Mouse (Mus musculus) kidney, adult 2 months (tissue): ENCODE measurements at regions not wholly inside any gene's neighbourhood (a gene's known extent, or its start where the extent isn't known, plus 50 kb on each side); places are given as distances from the start of the nearest gene placed in this dataset.
A peak's percentile ranks its signal among the peaks of the same experiment; 100 is the strongest.

Experiments used
- DNase-seq: peaks from one replicate; pipeline ENCODE4 v3.0.0; 2021
- H3K27ac ChIP-seq: fragments of 200-500 bp; 2 replicates; pipeline ENCODE4 v1.5.1; 2012; ENCODE audit warnings: low read depth, low read length, control low read depth, inconsistent platforms; ENCODE audit not compliant: insufficient read depth
- H3K27me3 ChIP-seq: fragments of 200-500 bp; replicated peaks from 2 replicates; pipeline ENCODE4 v1.6.1; 2012; ENCODE audit warnings: mild to moderate bottlenecking, moderate library complexity, low read length, inconsistent platforms; ENCODE audit not compliant: control insufficient read depth, insufficient read depth
- H3K36me3 ChIP-seq: fragments of 200-500 bp; 2 replicates; pipeline ENCODE4 v1.6.1; 2012; ENCODE audit warnings: mild to moderate bottlenecking, moderate library complexity, low read length, inconsistent platforms; ENCODE audit not compliant: control insufficient read depth, insufficient read depth
- H3K4me1 ChIP-seq: fragments of 200-500 bp; 2 replicates; pipeline ENCODE4 v1.6.1; 2011; ENCODE audit warnings: low read length; ENCODE audit not compliant: control insufficient read depth, insufficient read depth
- H3K4me3 ChIP-seq: fragments of 200-500 bp; 2 replicates; pipeline ENCODE4 v1.5.1; 2011; ENCODE audit warnings: mild to moderate bottlenecking, low read depth, low read length, control low read depth; ENCODE audit not compliant: insufficient read depth
- CTCF ChIP-seq: fragments of 200-500 bp; conservative IDR thresholded peaks from 2 replicates; pipeline ENCODE4 v1.5.1; 2011; ENCODE audit warnings: low read depth, mild to moderate bottlenecking, control low read depth, low read length, moderate library complexity, mixed read lengths; ENCODE audit not compliant: insufficient read depth, insufficient read length
- POLR2A ChIP-seq: fragments of 200-500 bp; IDR thresholded peaks from one replicate; pipeline ENCODE4 v1.6.1; 2011; ENCODE audit warnings: low read depth, low read length, control low read depth
- WGBS: fragments of 180-500 bp; shearing (Covaris S2); methylation state at CpG from one replicate; pipeline ENCODE4 v1.1.7; 2018; 5-methylcytosine and 5-hydroxymethylcytosine counted together

DNA sequence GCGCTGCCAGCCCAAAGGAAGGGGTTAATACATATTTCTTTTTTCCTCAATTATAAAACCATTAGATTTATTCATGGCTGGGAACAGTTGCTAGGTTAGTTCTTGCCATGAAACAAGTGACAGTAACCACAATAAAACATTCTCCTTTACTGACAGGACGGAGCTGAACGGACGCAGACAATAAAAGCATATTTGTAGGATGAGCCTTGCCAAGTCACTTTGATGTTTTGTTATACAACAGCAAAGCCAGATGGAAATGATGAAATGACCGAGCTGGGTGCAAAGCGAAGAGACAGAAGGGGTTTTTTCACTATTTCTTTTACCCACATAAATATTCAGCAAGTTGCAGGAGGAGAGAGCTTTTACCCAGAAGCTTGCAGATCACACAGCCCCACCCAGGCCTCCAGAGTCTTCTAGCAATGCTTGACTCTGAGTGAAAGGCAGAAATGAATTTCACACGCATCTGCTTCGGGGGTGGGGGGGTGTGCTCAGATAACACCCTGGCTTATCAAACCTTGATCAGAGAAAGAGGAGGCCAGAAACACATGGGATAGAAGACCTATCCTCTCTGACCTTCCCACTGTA is 395.3 kb downstream of the Mtx2 start:
- Histone ChIP-seq H3K27ac (no peak overlapping the region), H3K4me1 (no peaks in the 10 kb centered on the region), H3K4me3 (no peak overlapping the region), H3K27me3 (no peaks in the 10 kb centered on the region), H3K36me3 (no peaks in the 10 kb centered on the region)
- no peak for DNase-seq
- WGBS = 78% methylated on average over 8 of the region's 8 CpGs
- TF ChIP-seq CTCF = no peak
- no peak for TF ChIP-seq POLR2A

DNA sequence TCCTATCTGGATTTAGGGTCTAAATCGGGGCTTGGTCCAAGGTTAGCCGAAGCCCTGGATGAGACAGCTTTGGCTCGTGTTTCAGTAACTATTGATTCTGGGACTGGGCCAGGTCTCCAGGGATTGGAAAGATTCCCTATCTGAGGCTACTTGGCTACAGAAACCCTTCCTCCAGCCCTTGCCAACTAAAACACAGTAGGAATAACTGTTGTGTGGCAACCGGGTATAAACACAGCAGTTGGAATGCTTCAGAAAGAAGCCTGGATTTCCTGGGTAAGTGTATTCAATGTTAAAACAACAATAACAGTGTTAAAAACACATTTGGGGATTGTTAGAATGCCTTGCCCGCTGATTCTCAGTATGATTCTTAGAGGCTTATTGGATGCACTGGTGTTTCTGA is 398.8 kb downstream of the Mtx2 start:
- 44% methylated on average over 5 of the region's 5 CpGs for WGBS
- no peaks in the 10 kb centered on the region for H3K36me3 ChIP-seq

DNA sequence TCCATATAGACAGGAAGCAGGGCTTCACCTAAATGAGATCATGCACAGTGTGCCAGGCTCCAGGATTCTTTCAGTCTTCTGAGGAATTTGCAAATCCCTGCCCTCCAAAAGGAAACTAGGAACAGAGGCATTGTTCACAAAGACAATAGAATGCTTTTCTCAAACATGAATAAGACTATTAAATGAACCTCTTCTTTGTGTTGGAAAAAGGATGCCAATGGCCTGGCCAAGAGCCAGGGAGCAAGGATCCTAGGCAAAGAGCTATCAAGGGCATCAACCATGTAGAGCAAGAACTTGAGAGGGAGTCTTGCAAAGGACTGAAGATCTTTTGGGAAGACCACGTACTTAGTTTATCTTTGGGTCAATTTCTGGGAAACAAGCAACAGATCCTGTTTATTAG is 415.4 kb downstream of the Mtx2 start:
- 0 out of 2 replicates have a peak, but pooled peaks cover under 1% of the 10 kb centered on the region for H3K4me1 ChIP-seq
- no peaks in the 10 kb centered on the region for H3K36me3 ChIP-seq
- TF ChIP-seq CTCF (no peak), POLR2A (no peak)
- DNase-seq = no peak
- H3K27ac ChIP-seq = no peak overlapping the region
- 98% methylated on average over 1 of the region's 1 CpGs for WGBS
- H3K4me3 ChIP-seq = no peak overlapping the region
- no peaks in the 10 kb centered on the region for H3K27me3 ChIP-seq

More for the DNA sequence above, 398.8 kb downstream of the Mtx2 start:
- Histone ChIP-seq H3K27ac (no peak overlapping the region), H3K4me3 (no peak overlapping the region), H3K4me1 (no peaks in the 10 kb centered on the region), H3K27me3 (no peaks in the 10 kb centered on the region)
- TF ChIP-seq CTCF = no peak
- peak; percentile 83 for DNase-seq

DNA sequence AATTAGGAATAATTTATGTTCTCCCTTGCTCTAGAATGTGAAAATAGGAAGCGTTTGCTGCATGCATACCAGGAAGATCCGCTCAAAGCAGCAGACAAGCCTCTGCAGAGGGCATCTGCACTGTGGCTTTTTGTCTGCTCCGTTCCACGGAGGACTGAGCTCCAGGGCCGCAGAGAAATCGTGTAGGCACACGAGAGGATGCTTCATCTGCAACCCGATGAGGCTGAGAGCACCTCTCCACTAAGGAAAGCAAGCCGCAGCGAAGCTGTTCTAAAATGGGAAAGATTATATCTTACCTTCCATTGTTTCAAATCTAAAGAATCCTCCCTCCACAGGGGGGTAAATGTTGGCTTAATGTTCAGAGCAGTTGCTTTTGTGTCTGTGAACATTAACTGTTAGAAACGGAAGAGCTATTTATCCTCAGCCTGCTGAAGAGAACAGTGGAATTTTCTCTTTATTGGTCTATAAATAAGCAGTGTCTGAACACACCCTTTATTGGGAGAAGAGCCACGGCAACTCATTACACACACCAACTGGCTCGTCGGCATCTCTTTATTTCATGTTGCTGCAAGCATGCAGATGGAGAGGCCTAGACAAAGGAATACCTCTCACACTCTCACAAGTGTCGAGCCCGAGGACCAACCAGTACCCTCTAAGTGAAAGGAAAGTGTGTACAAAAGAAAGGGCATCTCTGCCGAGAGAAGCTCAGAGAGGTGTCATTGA is 414.6 kb upstream of the Hnrnpa3 start:
- no peak for TF ChIP-seq POLR2A
- no peak for TF ChIP-seq CTCF
- H3K4me1 ChIP-seq = 0 out of 2 replicates have a peak, but pooled peaks cover 4% of the 10 kb centered on the region
- no peaks in the 10 kb centered on the region for H3K36me3 ChIP-seq
- H3K4me3 ChIP-seq = no peak overlapping the region
- DNase-seq = no peak
- no peaks in the 10 kb centered on the region for H3K27me3 ChIP-seq
- no peak overlapping the region for H3K27ac ChIP-seq
- WGBS = 47% methylated on average over 17 of the region's 17 CpGs

DNA sequence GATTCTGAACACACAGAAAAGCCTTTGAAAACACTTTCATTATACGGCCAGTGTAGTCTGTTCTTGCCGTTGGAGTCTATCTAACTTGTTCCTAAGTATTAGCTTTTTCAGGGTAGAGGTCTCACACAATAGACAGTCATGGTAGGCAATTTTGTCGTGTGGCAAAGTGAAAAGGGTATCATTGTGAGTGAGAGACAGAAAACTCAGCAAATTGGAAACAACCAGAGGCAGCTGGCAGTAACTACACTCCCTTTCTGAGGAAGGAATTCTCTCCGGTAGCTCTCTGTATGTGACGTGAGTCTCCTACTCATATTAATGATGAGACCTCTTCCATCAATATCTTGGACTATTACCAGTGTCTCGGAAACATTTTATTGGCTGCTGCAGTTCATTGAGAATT is 413.8 kb upstream of the Hnrnpa3 start:
- Histone ChIP-seq H3K4me1 (0 out of 2 replicates have a peak, but pooled peaks cover 4% of the 10 kb centered on the region), H3K27ac (no peak overlapping the region), H3K27me3 (no peaks in the 10 kb centered on the region), H3K36me3 (no peaks in the 10 kb centered on the region), H3K4me3 (no peak overlapping the region)
- TF ChIP-seq POLR2A (no peak), CTCF (no peak)
- 69% methylated on average over 6 of the region's 6 CpGs for WGBS
- DNase-seq = no peak

DNA sequence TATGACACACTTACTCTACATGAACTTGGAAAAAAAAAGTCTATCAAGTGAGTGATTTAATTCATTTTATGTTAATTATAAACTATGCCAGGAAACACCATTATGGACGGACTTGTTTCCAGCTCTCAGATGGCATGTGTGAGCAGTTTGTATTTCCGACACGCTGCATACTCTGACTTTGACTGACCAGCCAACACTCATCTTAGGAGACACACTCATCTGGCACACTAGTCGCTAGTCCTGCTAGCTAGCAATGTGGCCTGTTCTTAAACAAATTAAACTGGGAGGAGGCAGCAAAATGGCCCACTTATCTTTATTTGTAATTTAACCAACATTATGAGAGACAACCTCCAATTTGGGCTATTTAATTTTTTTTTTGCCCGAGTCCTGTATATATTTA is 413.4 kb upstream of the Hnrnpa3 start:
- Histone ChIP-seq H3K27me3 (no peaks in the 10 kb centered on the region), H3K27ac (no peak overlapping the region), H3K36me3 (no peaks in the 10 kb centered on the region), H3K4me1 (0 out of 2 replicates have a peak, but pooled peaks cover 4% of the 10 kb centered on the region), H3K4me3 (no peak overlapping the region)
- TF ChIP-seq POLR2A (no peak), CTCF (no peak)
- DNase-seq = no peak
- 31% methylated on average over 5 of the region's 5 CpGs for WGBS

DNA sequence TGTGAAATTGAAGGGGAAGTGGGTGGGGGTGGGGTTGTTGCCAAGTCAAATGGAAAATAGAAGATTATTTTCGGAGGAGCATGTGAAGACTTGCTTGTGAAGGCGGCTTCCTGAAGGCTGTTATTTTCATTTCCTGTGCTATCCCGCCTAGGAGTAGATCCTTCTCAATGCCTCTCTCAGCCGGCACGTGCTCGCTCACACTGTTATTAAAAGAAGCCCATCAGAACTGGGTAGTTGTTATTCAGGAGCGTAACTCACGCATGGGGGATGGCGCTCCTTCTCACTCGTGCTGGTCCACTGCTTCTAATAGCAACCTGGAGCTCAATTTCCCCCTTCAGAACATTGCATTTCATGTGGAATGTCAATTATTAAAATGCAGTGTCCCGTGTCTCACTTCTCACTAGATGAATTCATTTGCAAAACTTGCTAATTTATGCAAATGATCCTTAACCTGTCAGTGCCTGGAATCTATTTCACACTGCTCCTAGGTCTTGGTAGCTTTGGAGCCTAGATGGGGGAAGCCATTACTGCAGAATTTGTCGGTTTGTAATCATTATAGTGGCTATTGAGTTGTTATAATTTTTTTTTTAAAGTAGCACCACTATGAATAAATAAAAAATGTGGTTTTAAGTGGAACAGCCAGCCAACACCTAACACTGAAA is 412.8 kb upstream of the Hnrnpa3 start:
- DNase-seq = peak; percentile 23
- TF ChIP-seq CTCF (no peak), POLR2A (no peak)
- Histone ChIP-seq H3K27me3 (no peaks in the 10 kb centered on the region), H3K4me3 (no peak overlapping the region; the same call in 1 of the 2 replicates), H3K36me3 (no peaks in the 10 kb centered on the region), H3K27ac (no peak overlapping the region), H3K4me1 (0 out of 2 replicates have a peak, but pooled peaks cover 4% of the 10 kb centered on the region)
- 17% methylated on average over 12 of the region's 12 CpGs for WGBS
